Mouse (Mus musculus): ENCODE measurements around the gene Hist1h2bb. TPM values are rescaled to one million over a fixed set of nuclear protein-coding genes. Genes with fewer than 3 reads are reported as not detected.
A peak's percentile ranks its signal among the peaks of the same experiment; 100 is the strongest.
"Not testable (repeated sequence)": the region's sequence is repeated elsewhere in the genome, so short reads cannot be mapped to it uniquely, and the experiment has no call there.

Hist1h2bb gene
- polyA plus RNA-seq, 1 experiment from 2014 or later, result 1.7 TPM

DNA sequence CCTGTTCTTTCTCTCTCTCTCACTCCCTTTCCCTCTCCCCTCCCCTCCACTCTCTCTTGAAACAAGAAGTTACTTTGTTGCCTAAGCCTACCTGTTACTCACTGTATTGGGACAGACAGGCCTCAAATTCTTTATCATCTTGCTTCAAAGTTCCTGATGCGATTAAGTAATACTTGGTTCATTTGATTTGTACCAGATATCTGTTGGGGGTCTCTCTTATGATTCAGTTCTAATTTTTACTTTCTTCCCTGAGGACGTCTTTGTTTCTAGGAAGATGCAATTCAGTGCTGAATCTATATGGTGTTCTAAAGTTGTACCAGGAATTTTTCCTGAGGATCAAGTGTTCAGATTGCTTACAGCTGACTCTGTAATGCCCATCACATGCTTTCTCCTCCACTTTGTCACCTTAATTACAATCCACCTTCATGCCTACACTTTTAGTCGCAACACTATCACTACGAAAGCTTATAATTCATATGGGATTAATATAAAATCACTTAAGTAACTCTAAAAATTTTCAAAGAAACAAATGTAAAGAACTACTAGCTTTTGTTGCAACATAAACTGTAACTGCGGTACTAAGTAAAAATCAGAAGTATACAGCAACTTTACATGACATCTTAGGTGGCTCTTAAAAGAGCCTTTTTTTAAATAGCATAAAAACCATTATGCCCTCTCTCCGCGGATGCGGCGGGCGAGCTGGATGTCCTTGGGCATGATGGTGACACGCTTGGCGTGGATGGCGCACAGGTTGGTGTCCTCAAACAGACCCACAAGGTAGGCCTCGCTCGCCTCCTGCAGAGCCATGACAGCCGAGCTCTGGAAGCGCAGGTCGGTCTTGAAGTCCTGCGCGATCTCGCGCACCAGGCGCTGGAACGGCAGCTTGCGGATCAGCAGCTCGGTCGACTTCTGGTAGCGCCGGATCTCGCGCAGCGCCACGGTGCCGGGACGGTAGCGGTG lies 1.8 kb upstream of the Hist1h2bb start:
- H3K27ac ChIP-seq (replicated peaks in 1 of 2; ENCODE audit: control insufficient read depth in 1 of 2, insufficient read depth in 1 of 2, low read depth in 2 of 2, low read length in 2 of 2), result peak overlapping the region; percentile 70 to 99
- ATAC-seq (ENCODE audit: insufficient number of reproducible peaks, insufficient read depth, low FRiP score, low read depth), result no peak
- peaks cover 0 to 32% of the 10 kb centered on the region in 2 experiments; a peak in 2 of 4 replicates for H3K4me1 ChIP-seq (ENCODE audit: control insufficient read depth in 2 of 2, insufficient read depth in 2 of 2, low read length in 2 of 2)
- no peaks in the 10 kb centered on the region for H3K36me3 ChIP-seq (ENCODE audit: control insufficient read depth, insufficient read depth, low read length)
- H3K4me3 ChIP-seq (ENCODE audit: control insufficient read depth in 1 of 2, insufficient read depth in 1 of 2, low read depth in 1 of 2, low read length in 2 of 2), result peak overlapping the region; percentile 38 to 51
- no peaks in the 10 kb centered on the region for H3K27me3 ChIP-seq (ENCODE audit: control insufficient read depth, insufficient read depth, low read length)
- 2% methylated on average over 13 of the region's 36 CpGs for WGBS
- H3K4me2 ChIP-seq (ENCODE audit: low read length), result peak overlapping the region; percentile 77
- H3K9me3 ChIP-seq (ENCODE audit: control insufficient read depth, low read length), result no peaks in the 10 kb centered on the region
- H3K9ac ChIP-seq (ENCODE audit: low read length), result peak overlapping the region; percentile 74

- ATAC-seq (ENCODE audit: insufficient number of reproducible peaks, insufficient read depth, low FRiP score, low read depth), result no peak
- Histone ChIP-seq H3K27ac (replicated peaks in 1 of 2; ENCODE audit: control insufficient read depth in 1 of 2, insufficient read depth in 1 of 2, low read depth in 2 of 2, low read length in 2 of 2) (peak within 1 kb of the TSS; percentile 99 to 100), H3K9me3 (ENCODE audit: control insufficient read depth, low read length) (no peaks in the 10 kb centered on the region), H3K27me3 (ENCODE audit: control insufficient read depth, insufficient read depth, low read length) (no peaks in the 10 kb centered on the region), H3K9ac (ENCODE audit: low read length) (peak within 1 kb of the TSS; percentile 81), H3K4me3 (ENCODE audit: control insufficient read depth in 1 of 2, insufficient read depth in 1 of 2, low read depth in 1 of 2, low read length in 2 of 2) (peak within 1 kb of the TSS; percentile 38 to 60), H3K4me1 (ENCODE audit: control insufficient read depth in 2 of 2, insufficient read depth in 2 of 2, low read length in 2 of 2) (peaks cover 0 to 29% of the 10 kb centered on the region in 2 experiments; a peak in 2 of 4 replicates), H3K36me3 (ENCODE audit: control insufficient read depth, insufficient read depth, low read length) (no peaks in the 10 kb centered on the region), H3K4me2 (ENCODE audit: low read length) (peak within 1 kb of the TSS; percentile 77)
- 1% methylated on average over 23 of the region's 28 CpGs for WGBS
Measured at GRCm38 (mm10) chr13:23745381-23746161, 963 bp upstream of the Hist1h2bb start, which contains the start of gene Hist1h3c. Gene Hist1h3c, minus strand, starts transcription at chr13:23745602.

GRCm38 (mm10) chr13:23747081-23747891 lies 752 bp downstream of the Hist1h2bb start:
- 7% methylated on average over 11 of the region's 13 CpGs for WGBS
- ATAC-seq (ENCODE audit: insufficient number of reproducible peaks, insufficient read depth, low FRiP score, low read depth), result no peak
- Histone ChIP-seq H3K27me3 (ENCODE audit: control insufficient read depth, insufficient read depth, low read length) (no peaks in the 10 kb centered on the region), H3K4me1 (ENCODE audit: control insufficient read depth in 2 of 2, insufficient read depth in 2 of 2, low read length in 2 of 2) (peaks cover 0 to 24% of the 10 kb centered on the region in 2 experiments; a peak in 2 of 4 replicates), H3K36me3 (ENCODE audit: control insufficient read depth, insufficient read depth, low read length) (no peaks in the 10 kb centered on the region), H3K9ac (ENCODE audit: low read length) (peak overlapping the region; percentile 67), H3K27ac (replicated peaks in 1 of 2; ENCODE audit: control insufficient read depth in 1 of 2, insufficient read depth in 1 of 2, low read depth in 2 of 2, low read length in 2 of 2) (peak overlapping the region; percentile 92 to 99), H3K4me2 (ENCODE audit: low read length) (peak overlapping the region; percentile 77), H3K9me3 (ENCODE audit: control insufficient read depth, low read length) (no peaks in the 10 kb centered on the region), H3K4me3 (ENCODE audit: control insufficient read depth in 1 of 2, insufficient read depth in 1 of 2, low read depth in 1 of 2, low read length in 2 of 2) (peak overlapping the region; percentile 32 to 38)

- H3K4me1 ChIP-seq (ENCODE audit: control insufficient read depth in 2 of 2, insufficient read depth in 2 of 2, low read length in 2 of 2), result peaks cover 0 to 27% of the 10 kb centered on the region in 2 experiments; a peak in 2 of 4 replicates
- H3K4me3 ChIP-seq (ENCODE audit: control insufficient read depth in 1 of 2, insufficient read depth in 1 of 2, low read depth in 1 of 2, low read length in 2 of 2), result no peak overlapping the region; a peak in 1 of 4 replicates
- H3K9ac ChIP-seq (ENCODE audit: low read length), result peak overlapping the region; percentile 67
- H3K9me3 ChIP-seq (ENCODE audit: control insufficient read depth, low read length), result no peaks in the 10 kb centered on the region
- peak overlapping the region; percentile 77 for H3K4me2 ChIP-seq (ENCODE audit: low read length)
- no peaks in the 10 kb centered on the region for H3K27me3 ChIP-seq (ENCODE audit: control insufficient read depth, insufficient read depth, low read length)
- no peaks in the 10 kb centered on the region for H3K36me3 ChIP-seq (ENCODE audit: control insufficient read depth, insufficient read depth, low read length)
- no peak for ATAC-seq (ENCODE audit: insufficient number of reproducible peaks, insufficient read depth, low FRiP score, low read depth)
- 8% methylated on average over 4 of the region's 4 CpGs for WGBS
- peak overlapping the region; percentile 49 to 99; a peak in 3 of 4 replicates for H3K27ac ChIP-seq (replicated peaks in 1 of 2; ENCODE audit: control insufficient read depth in 1 of 2, insufficient read depth in 1 of 2, low read depth in 2 of 2, low read length in 2 of 2)
Measured at GRCm38 (mm10) chr13:23747892-23748288, 1.4 kb downstream of the Hist1h2bb start.

GRCm38 (mm10) chr13:23749563-23750121 lies 3.1 kb downstream of the Hist1h2bb start:
- H3K9me3 ChIP-seq (ENCODE audit: control insufficient read depth, low read length), result no peaks in the 10 kb centered on the region
- no peak for ATAC-seq (ENCODE audit: insufficient number of reproducible peaks, insufficient read depth, low FRiP score, low read depth)
- no peak overlapping the region for H3K4me2 ChIP-seq (ENCODE audit: low read length)
- peak overlapping the region in 1 of 2 experiments; percentile 17; a peak in 1 of 4 replicates for H3K27ac ChIP-seq (replicated peaks in 1 of 2; ENCODE audit: control insufficient read depth in 1 of 2, insufficient read depth in 1 of 2, low read depth in 2 of 2, low read length in 2 of 2)
- no peaks in the 10 kb centered on the region for H3K27me3 ChIP-seq (ENCODE audit: control insufficient read depth, insufficient read depth, low read length)
- H3K9ac ChIP-seq (ENCODE audit: low read length), result no peak overlapping the region
- H3K36me3 ChIP-seq (ENCODE audit: control insufficient read depth, insufficient read depth, low read length), result no peaks in the 10 kb centered on the region
- H3K4me3 ChIP-seq (ENCODE audit: control insufficient read depth in 1 of 2, insufficient read depth in 1 of 2, low read depth in 1 of 2, low read length in 2 of 2), result no peak overlapping the region
- WGBS, result 88% methylated on average over 5 of the region's 5 CpGs
- peaks cover 0 to 21% of the 10 kb centered on the region in 2 experiments; a peak in 2 of 4 replicates for H3K4me1 ChIP-seq (ENCODE audit: control insufficient read depth in 2 of 2, insufficient read depth in 2 of 2, low read length in 2 of 2)

DNA sequence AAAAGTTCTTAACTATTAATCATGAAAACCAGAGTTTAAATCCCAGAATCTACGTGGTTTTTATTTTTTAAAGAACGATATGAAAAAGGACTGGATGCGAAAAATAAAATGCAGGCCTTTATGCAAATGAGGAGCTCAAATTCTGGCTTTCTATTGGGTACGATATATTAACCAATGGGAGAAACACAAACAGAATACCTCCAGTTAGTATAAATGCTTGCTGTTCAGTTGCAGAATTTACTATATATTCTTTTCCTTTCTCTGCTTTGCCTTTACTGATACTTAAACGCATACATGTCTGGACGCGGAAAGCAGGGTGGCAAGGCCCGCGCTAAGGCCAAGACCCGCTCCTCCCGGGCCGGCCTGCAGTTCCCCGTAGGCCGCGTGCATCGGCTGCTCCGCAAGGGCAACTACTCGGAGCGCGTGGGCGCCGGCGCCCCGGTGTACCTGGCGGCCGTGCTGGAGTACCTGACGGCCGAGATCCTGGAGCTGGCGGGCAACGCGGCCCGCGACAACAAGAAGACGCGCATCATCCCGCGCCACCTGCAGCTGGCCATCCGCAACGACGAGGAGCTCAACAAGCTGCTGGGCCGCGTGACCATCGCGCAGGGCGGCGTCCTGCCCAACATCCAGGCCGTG lies 4.4 kb downstream of the Hist1h2bb start, which contains the start of gene Hist1h2ab:
Gene Hist1h2ab (plus strand): TSS at position 288 of the 639 bp plus-strand sequence.
- peaks cover 0 to 21% of the 10 kb centered on the region in 2 experiments; a peak in 2 of 4 replicates for H3K4me1 ChIP-seq (ENCODE audit: control insufficient read depth in 2 of 2, insufficient read depth in 2 of 2, low read length in 2 of 2)
- not testable (repeated sequence) for H3K9me3 ChIP-seq (ENCODE audit: control insufficient read depth, low read length); H3K27me3 ChIP-seq (ENCODE audit: control insufficient read depth, insufficient read depth, low read length); H3K36me3 ChIP-seq (ENCODE audit: control insufficient read depth, insufficient read depth, low read length)
- H3K9ac ChIP-seq (ENCODE audit: low read length), result peak within 1 kb of the TSS; percentile 73
- H3K27ac ChIP-seq (replicated peaks in 1 of 2; ENCODE audit: control insufficient read depth in 1 of 2, insufficient read depth in 1 of 2, low read depth in 2 of 2, low read length in 2 of 2), result peak within 1 kb of the TSS; percentile 93 to 94
- H3K4me3 ChIP-seq (ENCODE audit: control insufficient read depth in 1 of 2, insufficient read depth in 1 of 2, low read depth in 1 of 2, low read length in 2 of 2), result peak within 1 kb of the TSS; percentile 41 to 51
- WGBS, result under 1% methylated on average over 29 of the region's 47 CpGs
- H3K4me2 ChIP-seq (ENCODE audit: low read length), result peak within 1 kb of the TSS; percentile 70
- ATAC-seq (ENCODE audit: insufficient number of reproducible peaks, insufficient read depth, low FRiP score, low read depth), result 0 out of 2 replicates have a peak, but pooled peaks have one; percentile 20
